Mouse (Mus musculus): ENCODE data around the gene Gm21985. TPM values are rescaled to one million over a fixed set of nuclear protein-coding genes. Genes with fewer than 3 reads are reported as not detected.

The Gm21985 gene
- polyA plus RNA-seq, 1 experiment: not detected

DNA sequence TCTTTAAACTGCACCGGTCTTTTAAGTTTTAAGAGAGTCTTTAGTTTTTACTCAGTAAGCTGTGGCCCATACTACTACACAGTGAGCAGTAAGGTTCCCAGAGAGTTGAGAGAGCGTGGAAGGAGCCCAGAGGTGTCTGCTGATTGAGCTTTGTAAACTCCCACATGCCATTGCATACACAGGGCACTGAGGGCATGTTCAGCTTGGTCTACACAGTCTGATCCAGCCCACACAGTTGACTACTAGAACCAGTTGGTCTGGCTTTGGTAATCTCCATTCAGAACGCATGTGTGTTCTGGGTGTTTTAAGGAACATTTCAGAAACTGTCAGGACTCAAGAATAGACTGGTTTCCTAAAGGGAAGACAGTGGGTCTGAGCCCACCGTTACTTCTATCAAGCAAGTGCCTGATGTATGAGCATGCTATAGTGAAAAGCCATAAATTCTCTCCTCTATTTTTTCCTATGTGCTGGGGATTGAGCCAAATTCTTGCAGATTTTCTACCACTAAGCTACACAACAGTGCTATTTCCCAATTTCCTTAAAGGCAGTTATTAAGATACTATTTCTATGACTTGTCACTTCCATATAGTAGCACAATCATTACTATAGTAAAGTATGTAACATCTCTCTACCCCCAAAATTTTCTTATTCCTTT lies 125.4 kb downstream of the Gm21985 start:
- H3ac ChIP-seq (ENCODE audit: control insufficient read depth, insufficient read length): no peak overlapping the region

DNA sequence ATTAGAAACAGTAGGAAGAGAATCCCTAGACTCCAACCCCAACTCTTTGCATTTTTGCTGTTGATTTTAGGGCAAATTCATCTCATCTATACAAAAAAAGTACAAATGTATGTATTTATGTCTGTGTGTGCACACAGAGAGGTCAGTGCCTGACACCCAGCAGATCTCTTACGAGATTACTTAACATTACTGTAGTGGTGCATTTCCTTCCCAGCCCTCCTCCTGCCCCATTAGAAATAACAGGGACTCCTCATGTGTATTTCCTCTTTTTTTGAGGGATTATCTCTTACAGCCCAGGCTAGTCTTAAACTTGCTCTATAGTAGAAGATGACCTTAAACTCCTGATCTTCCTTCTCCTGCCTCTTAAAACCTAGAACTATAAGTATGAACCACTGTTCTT lies 126.6 kb downstream of the Gm21985 start:
- Histone ChIP-seq H3K27me3 (ENCODE audit: control insufficient read depth, insufficient read depth, insufficient read length) (no peaks in the 10 kb centered on the region), H3K4me3 (no peak overlapping the region), H3K4me2 (ENCODE audit: low read depth) (no peak overlapping the region), H3ac (ENCODE audit: control insufficient read depth, insufficient read length) (no peak overlapping the region), H3K79me2 (ENCODE audit: control insufficient read depth, insufficient read depth) (peaks cover 98% of the 10 kb centered on the region), H3K36me3 (ENCODE audit: control insufficient read depth, insufficient read depth) (no peaks in the 10 kb centered on the region)
- no peak for TF ChIP-seq CEBPB (IDR thresholded peaks at IDR 0.05; ENCODE audit: insufficient read depth, poor library complexity, severe bottlenecking)
- TF ChIP-seq USF1 (IDR thresholded peaks at IDR 0.05; ENCODE audit: low read depth): no peak
- no peak for TF ChIP-seq MYOD1 (IDR thresholded peaks at IDR 0.05; ENCODE audit: control insufficient read depth in 1 of 3, insufficient read length in 2 of 3, low read depth in 2 of 3)
- no peak for TF ChIP-seq POLR2A (IDR thresholded peaks at IDR 0.05; ENCODE audit: insufficient read length, low read depth)
- no peak for TF ChIP-seq MYOG (IDR thresholded peaks at IDR 0.05; ENCODE audit: control insufficient read depth in 1 of 3, insufficient read depth in 1 of 3, insufficient read length in 2 of 3, low read depth in 2 of 3)
- TF ChIP-seq REST (IDR thresholded peaks at IDR 0.05; ENCODE audit: insufficient read depth, insufficient read length): no peak
- no peak for TF ChIP-seq MAX (IDR thresholded peaks at IDR 0.05; ENCODE audit: low read depth)
- no peak for TF ChIP-seq POLR2AphosphoS2 (IDR thresholded peaks at IDR 0.05; ENCODE audit: insufficient read length, low read depth)
- no peak for TF ChIP-seq TCF3 (IDR thresholded peaks at IDR 0.05; ENCODE audit: insufficient read length, low read depth)
- TF ChIP-seq TCF12 (IDR thresholded peaks at IDR 0.05; ENCODE audit: insufficient read depth, poor library complexity, severe bottlenecking): no peak
- no peak for TF ChIP-seq SRF (IDR thresholded peaks at IDR 0.05; ENCODE audit: control insufficient read depth, insufficient read length, low read depth)
- TF ChIP-seq E2F4 (IDR thresholded peaks at IDR 0.05; ENCODE audit: insufficient read depth): no peak

More for the DNA sequence above, 125.4 kb downstream of the Gm21985 start:
- peaks cover 100% of the 10 kb centered on the region for H3K79me2 ChIP-seq (ENCODE audit: control insufficient read depth, insufficient read depth)
- H3K36me3 ChIP-seq (ENCODE audit: control insufficient read depth, insufficient read depth): no peaks in the 10 kb centered on the region
- no peaks in the 10 kb centered on the region for H3K27me3 ChIP-seq (ENCODE audit: control insufficient read depth, insufficient read depth, insufficient read length)
- H3K4me2 ChIP-seq (ENCODE audit: low read depth): no peak overlapping the region
- TF ChIP-seq POLR2AphosphoS2 (IDR thresholded peaks at IDR 0.05; ENCODE audit: insufficient read length, low read depth) (no peak), TCF12 (IDR thresholded peaks at IDR 0.05; ENCODE audit: insufficient read depth, poor library complexity, severe bottlenecking) (no peak), MAX (IDR thresholded peaks at IDR 0.05; ENCODE audit: low read depth) (no peak), SRF (IDR thresholded peaks at IDR 0.05; ENCODE audit: control insufficient read depth, insufficient read length, low read depth) (no peak), POLR2A (IDR thresholded peaks at IDR 0.05; ENCODE audit: insufficient read length, low read depth) (no peak), CEBPB (IDR thresholded peaks at IDR 0.05; ENCODE audit: insufficient read depth, poor library complexity, severe bottlenecking) (no peak), REST (IDR thresholded peaks at IDR 0.05; ENCODE audit: insufficient read depth, insufficient read length) (no peak), USF1 (IDR thresholded peaks at IDR 0.05; ENCODE audit: low read depth) (no peak), MYOG (IDR thresholded peaks at IDR 0.05; ENCODE audit: control insufficient read depth in 1 of 3, insufficient read depth in 1 of 3, insufficient read length in 2 of 3, low read depth in 2 of 3) (no peak), MYOD1 (IDR thresholded peaks at IDR 0.05; ENCODE audit: control insufficient read depth in 1 of 3, insufficient read length in 2 of 3, low read depth in 2 of 3) (no peak), TCF3 (IDR thresholded peaks at IDR 0.05; ENCODE audit: insufficient read length, low read depth) (no peak), E2F4 (IDR thresholded peaks at IDR 0.05; ENCODE audit: insufficient read depth) (no peak)
- H3K4me3 ChIP-seq: no peak overlapping the region

DNA sequence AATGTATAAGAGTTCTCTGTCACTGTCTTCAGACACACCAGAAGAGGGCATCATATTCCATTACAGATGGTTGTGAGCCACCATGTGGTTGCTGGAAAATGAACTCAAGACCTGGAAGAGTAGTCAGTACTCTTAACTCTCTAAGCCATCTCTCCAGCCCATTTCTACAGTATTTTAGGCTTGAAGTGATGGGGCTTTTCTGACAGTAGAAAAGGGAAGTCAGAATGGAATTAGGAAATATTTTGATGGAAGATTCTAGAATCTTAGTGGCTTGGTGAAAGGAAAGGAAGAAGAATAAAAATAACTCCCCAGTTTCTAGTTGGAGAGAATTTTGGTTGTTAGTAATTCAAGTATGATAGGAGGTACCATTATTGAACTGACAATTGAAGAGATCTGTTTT lies 127.8 kb downstream of the Gm21985 start:
- H3ac ChIP-seq (ENCODE audit: control insufficient read depth, insufficient read length): no peak overlapping the region
- H3K79me2 ChIP-seq (ENCODE audit: control insufficient read depth, insufficient read depth): peaks cover 98% of the 10 kb centered on the region
- no peaks in the 10 kb centered on the region for H3K36me3 ChIP-seq (ENCODE audit: control insufficient read depth, insufficient read depth)
- TF ChIP-seq MYOG (IDR thresholded peaks at IDR 0.05; ENCODE audit: control insufficient read depth in 1 of 3, insufficient read depth in 1 of 3, insufficient read length in 2 of 3, low read depth in 2 of 3) (no peak), POLR2A (IDR thresholded peaks at IDR 0.05; ENCODE audit: insufficient read length, low read depth) (no peak), MYOD1 (IDR thresholded peaks at IDR 0.05; ENCODE audit: control insufficient read depth in 1 of 3, insufficient read length in 2 of 3, low read depth in 2 of 3) (no peak), E2F4 (IDR thresholded peaks at IDR 0.05; ENCODE audit: insufficient read depth) (no peak), TCF12 (IDR thresholded peaks at IDR 0.05; ENCODE audit: insufficient read depth, poor library complexity, severe bottlenecking) (no peak), POLR2AphosphoS2 (IDR thresholded peaks at IDR 0.05; ENCODE audit: insufficient read length, low read depth) (no peak), MAX (IDR thresholded peaks at IDR 0.05; ENCODE audit: low read depth) (no peak), REST (IDR thresholded peaks at IDR 0.05; ENCODE audit: insufficient read depth, insufficient read length) (no peak)
- H3K27me3 ChIP-seq (ENCODE audit: control insufficient read depth, insufficient read depth, insufficient read length): no peaks in the 10 kb centered on the region
- no peak overlapping the region for H3K4me3 ChIP-seq
- no peak overlapping the region for H3K4me2 ChIP-seq (ENCODE audit: low read depth)

DNA sequence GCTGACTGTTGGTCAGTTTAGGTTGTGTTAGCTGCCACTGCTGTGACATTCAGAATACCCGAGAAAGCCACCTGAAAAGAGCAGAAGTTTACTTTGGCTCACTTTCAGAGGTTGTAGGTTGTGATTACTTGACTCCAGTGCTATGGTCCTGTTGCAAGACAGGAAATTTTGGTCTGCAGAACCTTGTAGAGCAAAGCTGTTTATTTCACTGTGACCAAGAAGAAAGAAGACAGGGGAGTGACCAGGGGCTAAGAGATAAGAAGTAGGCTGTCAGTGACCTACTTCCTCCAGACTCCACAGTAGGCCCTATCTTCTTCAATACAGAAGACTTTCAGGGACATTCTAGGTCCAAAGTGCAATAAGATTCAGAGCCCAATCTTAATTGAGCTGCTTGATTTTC lies 130.5 kb downstream of the Gm21985 start:
- Histone ChIP-seq H3ac (ENCODE audit: control insufficient read depth, insufficient read length) (no peak overlapping the region), H3K36me3 (ENCODE audit: control insufficient read depth, insufficient read depth) (no peaks in the 10 kb centered on the region)
- TF ChIP-seq SRF (IDR thresholded peaks at IDR 0.05; ENCODE audit: control insufficient read depth, insufficient read length, low read depth) (no peak), E2F4 (IDR thresholded peaks at IDR 0.05; ENCODE audit: insufficient read depth) (no peak), TCF12 (IDR thresholded peaks at IDR 0.05; ENCODE audit: insufficient read depth, poor library complexity, severe bottlenecking) (no peak), MYOD1 (IDR thresholded peaks at IDR 0.05; ENCODE audit: control insufficient read depth in 1 of 3, insufficient read length in 2 of 3, low read depth in 2 of 3) (no peak)

DNA sequence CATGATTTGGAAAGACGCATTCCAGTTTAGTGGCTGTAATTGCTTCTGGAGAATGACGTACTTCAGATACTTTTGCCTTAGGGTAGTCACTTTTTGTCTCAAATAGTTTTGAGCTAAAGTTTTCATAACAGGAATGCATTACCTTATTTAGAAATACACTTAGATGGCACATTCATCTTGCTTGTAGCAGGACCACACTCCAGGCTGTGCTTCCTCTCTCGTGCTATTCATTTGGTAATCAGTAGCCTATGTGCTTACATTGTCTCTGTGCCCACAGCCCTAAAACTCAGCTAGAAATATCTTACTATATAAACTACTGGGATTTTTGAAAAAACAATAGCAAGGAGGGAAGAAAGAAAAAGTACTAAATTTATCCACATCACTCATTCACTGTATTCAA lies 140.9 kb downstream of the Gm21985 start:
- H3K79me2 ChIP-seq (ENCODE audit: control insufficient read depth, insufficient read depth): peaks cover 32% of the 10 kb centered on the region
- H3K36me3 ChIP-seq (ENCODE audit: control insufficient read depth, insufficient read depth): peaks cover 55% of the 10 kb centered on the region
- H3ac ChIP-seq (ENCODE audit: control insufficient read depth, insufficient read length): no peak overlapping the region
- H3K4me3 ChIP-seq: no peak overlapping the region
- TF ChIP-seq TCF12 (IDR thresholded peaks at IDR 0.05; ENCODE audit: insufficient read depth, poor library complexity, severe bottlenecking) (no peak), POLR2AphosphoS2 (IDR thresholded peaks at IDR 0.05; ENCODE audit: insufficient read length, low read depth) (no peak), E2F4 (IDR thresholded peaks at IDR 0.05; ENCODE audit: insufficient read depth) (no peak), SRF (IDR thresholded peaks at IDR 0.05; ENCODE audit: control insufficient read depth, insufficient read length, low read depth) (no peak), MAX (IDR thresholded peaks at IDR 0.05; ENCODE audit: low read depth) (no peak), REST (IDR thresholded peaks at IDR 0.05; ENCODE audit: insufficient read depth, insufficient read length) (no peak), USF1 (IDR thresholded peaks at IDR 0.05; ENCODE audit: low read depth) (no peak), MYOD1 (IDR thresholded peaks at IDR 0.05; ENCODE audit: control insufficient read depth in 1 of 3, insufficient read length in 2 of 3, low read depth in 2 of 3) (no peak), POLR2A (IDR thresholded peaks at IDR 0.05; ENCODE audit: insufficient read length, low read depth) (no peak), MYOG (IDR thresholded peaks at IDR 0.05; ENCODE audit: control insufficient read depth in 1 of 3, insufficient read depth in 1 of 3, insufficient read length in 2 of 3, low read depth in 2 of 3) (no peak), TCF3 (IDR thresholded peaks at IDR 0.05; ENCODE audit: insufficient read length, low read depth) (no peak), CEBPB (IDR thresholded peaks at IDR 0.05; ENCODE audit: insufficient read depth, poor library complexity, severe bottlenecking) (no peak)
- no peaks in the 10 kb centered on the region for H3K27me3 ChIP-seq (ENCODE audit: control insufficient read depth, insufficient read depth, insufficient read length)
- H3K4me2 ChIP-seq (ENCODE audit: low read depth): no peak overlapping the region

More for the DNA sequence above, 130.5 kb downstream of the Gm21985 start:
- Histone ChIP-seq H3K4me2 (ENCODE audit: low read depth) (no peak overlapping the region), H3K27me3 (ENCODE audit: control insufficient read depth, insufficient read depth, insufficient read length) (no peaks in the 10 kb centered on the region), H3K79me2 (ENCODE audit: control insufficient read depth, insufficient read depth) (peaks cover 98% of the 10 kb centered on the region), H3K4me3 (no peak overlapping the region)

Measured in myocyte (in vitro differentiated cells).